Mouse (Mus musculus): ENCODE measurements at regions not wholly inside any gene's neighbourhood (a gene's known extent, or its start where the extent isn't known, plus 50 kb on each side); places are given as distances from the start of the nearest gene placed in this dataset.

DNA sequence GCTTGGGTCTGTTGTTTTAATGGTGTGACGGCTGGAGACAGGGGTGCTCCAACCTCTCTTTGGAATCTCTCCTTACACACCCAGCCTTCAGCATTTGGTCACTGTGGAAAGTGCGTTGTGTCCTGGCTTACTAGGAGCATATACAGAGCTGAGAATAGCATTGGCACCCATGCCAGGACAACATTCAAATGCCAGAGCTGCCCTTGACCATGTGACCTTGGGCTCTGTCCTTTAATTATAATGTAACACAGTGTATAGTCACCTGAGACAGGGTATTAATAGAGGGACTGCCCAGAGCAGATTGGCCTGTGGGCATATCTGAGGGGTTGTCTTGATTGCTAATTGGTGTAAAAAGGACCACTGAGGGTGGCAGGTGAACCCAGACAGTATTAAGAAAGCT is 60.7 kb upstream of the Gm11733 start:
- TF ChIP-seq CTCF (IDR thresholded peaks at IDR 0.05; ENCODE audit: control insufficient read depth, insufficient read depth, insufficient read length) = no peak
- TF ChIP-seq MYOG (IDR thresholded peaks at IDR 0.05; ENCODE audit: control insufficient read depth, extremely low read depth, insufficient read length) = no peak
- no peak for TF ChIP-seq MYOD1 (IDR thresholded peaks at IDR 0.05; ENCODE audit: control insufficient read depth, insufficient read length, low read depth)
- TF ChIP-seq USF1 (IDR thresholded peaks at IDR 0.05; ENCODE audit: low read depth) = no peak
- no peak for TF ChIP-seq FOSL1 (IDR thresholded peaks at IDR 0.05; ENCODE audit: insufficient read depth, low read length, poor library complexity, severe bottlenecking)

Measured in C2C12 (cell line).